Mouse (Mus musculus) bone marrow, adult 2 months (tissue): ENCODE measurements around the gene Trmt61a. TPM values are rescaled to one million over a fixed set of nuclear protein-coding genes. Genes with fewer than 3 reads are reported as not detected.
A peak's percentile ranks its signal among the peaks of the same experiment; 100 is the strongest.
"Not testable (repeated sequence)": the region's sequence is repeated elsewhere in the genome, so short reads cannot be mapped to it uniquely, and the experiment has no call there.

Experiments
- H3K27ac ChIP-seq: fragments of 200-500 bp; 2 replicates; pipeline ENCODE4 v1.5.1; 2012; ENCODE audit warnings: low read depth, mild to moderate bottlenecking, control low read depth, inconsistent platforms, low read length; ENCODE audit not compliant: control insufficient read depth, poor library complexity, insufficient read depth
- H3K4me1 ChIP-seq: fragments of 200-500 bp; 2 replicates; pipeline ENCODE4 v1.6.1; 2011; ENCODE audit warnings: low read length; ENCODE audit not compliant: control insufficient read depth, insufficient read depth
- H3K4me3 ChIP-seq: fragments of 200-500 bp; replicated peaks from 2 replicates; pipeline ENCODE3; 2011; ENCODE audit warnings: mild to moderate bottlenecking, low read depth, low read length, control low read depth; ENCODE audit not compliant: control insufficient read depth
- CTCF ChIP-seq: fragments of 200-500 bp; IDR thresholded peaks from 2 replicates; pipeline ENCODE4 v1.5.1; 2011; ENCODE audit warnings: low read length, control low read depth; ENCODE audit not compliant: control insufficient read depth, insufficient read depth
- POLR2A ChIP-seq: fragments of 200-500 bp; IDR thresholded peaks from 2 replicates; pipeline ENCODE4 v1.6.1; 2011; ENCODE audit warnings: low read depth, mild to moderate bottlenecking, control low read depth, low read length, borderline replicate concordance; ENCODE audit not compliant: control insufficient read depth
- WGBS: fragments of 180-500 bp; shearing (Covaris S2); methylation state at CpG from one replicate; pipeline ENCODE4 v1.1.7; 2018; 5-methylcytosine and 5-hydroxymethylcytosine counted together
- polyA plus RNA-seq: library from polyadenylated mRNA; stranded (reverse); fragments of >200 nt; gene quantifications from 2 replicates; pipeline ENCODE4 v1.2.4, GENCODE M21; 2011; ENCODE audit warnings: low replicate concordance; ENCODE audit not compliant: missing spikeins, insufficient read depth, insufficient read length

Trmt61a gene
- 4.2 and 11.0 TPM in 2 replicates for polyA plus RNA-seq

- TF ChIP-seq CTCF (no peak), POLR2A (peak; percentile 71; the same call in 1 of the 2 replicates)
- under 1% methylated on average over 51 of the region's 51 CpGs for WGBS
- peak within 1 kb of the TSS; percentile 47 for H3K27ac ChIP-seq
- H3K4me1 ChIP-seq, result peaks cover 4% of the 10 kb centered on the region
- H3K4me3 ChIP-seq, result peak within 1 kb of the TSS; percentile 82
Measured at GRCm38 (mm10) chr12:111677882-111678669, at the start of gene Trmt61a. Gene Trmt61a, plus strand, starts transcription at chr12:111678105.

GRCm38 (mm10) chr12:111648061-111648645, 29.8 kb upstream of the Trmt61a start:
- no peaks in the 10 kb centered on the region for H3K4me1 ChIP-seq
- no peak overlapping the region for H3K27ac ChIP-seq
- TF ChIP-seq CTCF (peak; percentile 80), POLR2A (no peak)
- 42% methylated on average over 6 of the region's 6 CpGs for WGBS
- no peak overlapping the region for H3K4me3 ChIP-seq

- Histone ChIP-seq H3K27ac (no peak overlapping the region), H3K4me1 (no peaks in the 10 kb centered on the region), H3K4me3 (no peak overlapping the region)
- TF ChIP-seq POLR2A (no peak), CTCF (no peak)
- WGBS, result 92% methylated on average over 3 of the region's 3 CpGs
Measured at GRCm38 (mm10) chr12:111652953-111653352, 25.0 kb upstream of the Trmt61a start.

GRCm38 (mm10) chr12:111653434-111653833, 24.5 kb upstream of the Trmt61a start:
- WGBS, result 38% methylated on average over 3 of the region's 3 CpGs
- Histone ChIP-seq H3K4me3 (no peak overlapping the region), H3K4me1 (no peaks in the 10 kb centered on the region), H3K27ac (no peak overlapping the region)
- no peak for TF ChIP-seq POLR2A
- peak; percentile 83 for TF ChIP-seq CTCF

- TF ChIP-seq CTCF, result no peak
- TF ChIP-seq POLR2A, result no peak
- H3K4me1 ChIP-seq, result no peaks in the 10 kb centered on the region
- WGBS, result 97% methylated on average over 11 of the region's 11 CpGs
- H3K27ac ChIP-seq, result no peak overlapping the region
- H3K4me3 ChIP-seq, result no peak overlapping the region
Measured at GRCm38 (mm10) chr12:111655695-111656094, 22.2 kb upstream of the Trmt61a start.

GRCm38 (mm10) chr12:111659331-111659730, 18.6 kb upstream of the Trmt61a start:
- TF ChIP-seq POLR2A, result no peak
- TF ChIP-seq CTCF, result no peak
- Histone ChIP-seq H3K4me3 (no peak overlapping the region), H3K27ac (no peak overlapping the region), H3K4me1 (no peaks in the 10 kb centered on the region)
- 97% methylated on average over 4 of the region's 4 CpGs for WGBS

GRCm38 (mm10) chr12:111660628-111661027, 17.3 kb upstream of the Trmt61a start:
- Histone ChIP-seq H3K4me1 (no peaks in the 10 kb centered on the region), H3K27ac (no peak overlapping the region), H3K4me3 (no peak overlapping the region)
- no peak for TF ChIP-seq CTCF
- TF ChIP-seq POLR2A, result no peak
- WGBS, result 91% methylated on average over 1 of the region's 1 CpGs

GRCm38 (mm10) chr12:111661554-111661953, 16.4 kb upstream of the Trmt61a start:
- 94% methylated on average over 11 of the region's 11 CpGs for WGBS
- not testable (repeated sequence) for H3K27ac ChIP-seq, H3K4me3 ChIP-seq, H3K4me1 ChIP-seq
